Mouse (Mus musculus) heart, adult 2 months (tissue): ENCODE results near the gene Phpt1.

Experiments
- CTCF ChIP-seq: fragments of 200-600 bp; IDR thresholded peaks from 2 replicates; pipeline ENCODE4 v1.8.1; 2022; ENCODE audit warnings: antibody characterized with exemption, mild to moderate bottlenecking, moderate library complexity
- EP300 ChIP-seq: fragments of 200-500 bp; IDR thresholded peaks from 2 replicates; pipeline ENCODE4 v1.6.1; 2011; ENCODE audit warnings: low read depth, low read length, control low read depth; ENCODE audit not compliant: insufficient read depth
- POLR2A ChIP-seq: fragments of 200-500 bp; IDR thresholded peaks from 2 replicates; pipeline ENCODE4 v1.6.1; 2011; ENCODE audit warnings: mild to moderate bottlenecking, low read depth, low read length, control low read depth; ENCODE audit not compliant: insufficient read depth

- TF ChIP-seq POLR2A = peak; percentile 86
- no peak for TF ChIP-seq CTCF
- TF ChIP-seq EP300 = 0 out of 2 replicates have a peak, but pooled peaks have one; percentile 22
These were observed 28.1 kb downstream of the Phpt1 start, which contains the start of gene Traf2 for GRCm38 (mm10) chr2:25546811-25547491.
